Mouse (Mus musculus) forebrain, embryonic 10.5 days (tissue): ENCODE data around the gene AC131692.1. TPM values are rescaled to one million over a fixed set of nuclear protein-coding genes. Genes with fewer than 3 reads are reported as not detected.

Experiments
- DNase-seq: peaks from one replicate; pipeline ENCODE4 v3.0.0-alpha.2; 2017; ENCODE audit warnings: low spot score; ENCODE audit errors: extremely low spot score
- H3K27ac ChIP-seq: fragments of 300-500 bp; sonication (generic); 2 replicates; pipeline ENCODE4 v1.5.1; 2016; ENCODE audit warnings: mild to moderate bottlenecking
- H3K27me3 ChIP-seq: fragments of 300-500 bp; sonication (generic); 2 replicates; pipeline ENCODE4 v1.6.1; 2016; ENCODE audit warnings: mild to moderate bottlenecking; ENCODE audit not compliant: poor library complexity, severe bottlenecking
- H3K36me3 ChIP-seq: fragments of 300-500 bp; sonication (generic); replicated peaks from 2 replicates; pipeline ENCODE4 v1.6.1; 2016; ENCODE audit warnings: mild to moderate bottlenecking, moderate library complexity
- H3K4me1 ChIP-seq: fragments of 300-500 bp; sonication (generic); 2 replicates; pipeline ENCODE4 v1.6.1; 2016
- H3K4me3 ChIP-seq: fragments of 300-500 bp; sonication (generic); 2 replicates; pipeline ENCODE4 v1.5.1; 2016; ENCODE audit warnings: mild to moderate bottlenecking, moderate library complexity
- H3K9me3 ChIP-seq: fragments of 300-500 bp; sonication (generic); 2 replicates; pipeline ENCODE4 v1.6.1; 2016; ENCODE audit warnings: mild to moderate bottlenecking, moderate library complexity
- WGBS: fragments of 180-500 bp; shearing (Covaris S2); methylation state at CpG from one replicate; pipeline ENCODE4 v1.1.7; 2016; 5-methylcytosine and 5-hydroxymethylcytosine counted together
- polyA plus RNA-seq: library from polyadenylated mRNA; unstranded; fragments of >200 nt; fragmentation: Nextera tagmentation; extraction: Ambion mirVana; gene quantifications from 2 replicates; pipeline ENCODE4 v1.2.1, GENCODE M21; 2016

Gene AC131692.1
- 1.0 and 1.5 TPM in 2 replicates for polyA plus RNA-seq

GRCm38 (mm10) chr19:6094119-6094518 is at the start of gene AC131692.1:
TSS of gene AC131692.1 (plus strand) at chr19:6094419.
- Histone ChIP-seq H3K27me3 (no peaks in the 10 kb centered on the region), H3K4me3 (no peak within 1 kb of the TSS), H3K36me3 (peaks cover 98% of the 10 kb centered on the region), H3K27ac (no peak within 1 kb of the TSS), H3K4me1 (no peaks in the 10 kb centered on the region), H3K9me3 (no peaks in the 10 kb centered on the region)
- WGBS: 94% methylated on average over 7 of the region's 7 CpGs
- DNase-seq: no peak

DNA sequence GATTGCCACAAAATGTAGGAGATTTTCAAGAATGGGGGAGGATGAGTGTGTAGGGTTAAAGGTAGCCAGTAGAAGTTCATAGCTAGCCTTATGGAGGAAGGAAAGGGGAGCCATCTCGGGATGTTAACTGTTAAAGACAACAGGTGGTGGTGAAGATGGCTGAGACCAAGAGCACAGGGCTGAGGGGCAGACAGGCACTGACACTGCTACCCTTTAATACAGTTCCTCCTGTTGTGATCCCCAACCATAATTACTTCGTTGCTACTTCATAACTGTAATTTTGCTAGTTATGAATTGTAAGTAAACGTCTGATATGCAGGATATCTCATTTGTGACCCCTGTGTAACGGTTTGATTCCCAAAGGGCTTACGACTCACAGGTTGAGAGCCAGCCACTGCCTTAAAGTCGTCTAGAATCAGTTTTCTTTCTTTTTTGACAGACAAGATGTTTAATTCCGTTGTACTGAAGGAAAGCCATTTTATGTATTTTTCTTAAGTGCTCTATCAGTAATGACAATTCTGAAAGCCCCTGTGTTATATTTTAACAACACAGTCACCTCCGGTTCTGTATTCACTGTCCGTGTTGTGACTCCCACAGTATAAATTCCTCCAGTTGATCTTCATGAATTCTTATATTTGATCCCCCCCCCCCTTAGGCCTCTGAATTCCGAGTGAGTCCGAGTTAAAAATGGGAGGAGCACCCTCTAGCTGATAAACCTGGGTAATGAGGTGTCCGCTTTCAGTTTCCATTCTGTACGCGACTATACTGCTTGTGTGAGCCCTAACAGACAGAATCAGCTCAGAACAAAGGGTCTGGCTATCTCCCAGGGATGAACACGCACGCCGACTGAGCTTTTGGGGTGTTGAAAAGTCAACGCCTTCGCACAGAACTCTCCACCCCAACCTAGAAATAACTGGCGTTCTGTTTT is 48.6 kb upstream of the AC131692.1 start:
- 23% methylated on average over 20 of the region's 20 CpGs for WGBS
- Histone ChIP-seq H3K36me3 (peaks cover 38% of the 10 kb centered on the region), H3K4me1 (peaks cover 35% of the 10 kb centered on the region), H3K9me3 (no peaks in the 10 kb centered on the region), H3K27me3 (no peaks in the 10 kb centered on the region), H3K4me3 (peak overlapping the region; percentile 97), H3K27ac (peak overlapping the region; percentile 99)
- no peak for DNase-seq

GRCm38 (mm10) chr19:6046294-6047153 is 47.7 kb upstream of the AC131692.1 start, which contains the start of gene Syvn1:
TSS of gene Syvn1 (plus strand) at chr19:6046576.
- under 1% methylated on average over 65 of the region's 65 CpGs for WGBS
- Histone ChIP-seq H3K4me1 (peaks cover 35% of the 10 kb centered on the region), H3K27ac (peak within 1 kb of the TSS; percentile 99), H3K4me3 (peak within 1 kb of the TSS; percentile 97), H3K36me3 (peaks cover 47% of the 10 kb centered on the region), H3K9me3 (no peaks in the 10 kb centered on the region), H3K27me3 (no peaks in the 10 kb centered on the region)
- DNase-seq: peak; percentile 91

GRCm38 (mm10) chr19:6047154-6047898 is 46.9 kb upstream of the AC131692.1 start:
- Histone ChIP-seq H3K4me3 (peak overlapping the region; percentile 97), H3K4me1 (peaks cover 29% of the 10 kb centered on the region), H3K36me3 (peaks cover 55% of the 10 kb centered on the region), H3K27ac (peak overlapping the region; percentile 99), H3K27me3 (no peaks in the 10 kb centered on the region), H3K9me3 (no peaks in the 10 kb centered on the region)
- no peak for DNase-seq
- WGBS: 3% methylated on average over 40 of the region's 44 CpGs

DNA sequence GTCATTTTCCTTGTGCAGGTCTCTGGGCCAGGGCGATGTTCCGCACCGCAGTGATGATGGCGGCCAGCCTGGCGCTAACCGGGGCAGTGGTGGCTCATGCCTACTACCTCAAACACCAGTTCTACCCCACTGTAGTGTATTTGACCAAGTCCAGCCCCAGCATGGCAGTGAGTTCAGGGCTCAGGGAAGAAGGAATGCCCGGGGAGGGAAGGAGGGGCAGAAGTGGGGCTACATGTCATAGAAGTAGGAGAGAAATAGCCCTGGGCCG is 46.4 kb upstream of the AC131692.1 start:
- WGBS: 89% methylated on average over 8 of the region's 8 CpGs
- Histone ChIP-seq H3K27me3 (no peaks in the 10 kb centered on the region), H3K36me3 (peaks cover 57% of the 10 kb centered on the region), H3K4me1 (peaks cover 29% of the 10 kb centered on the region), H3K9me3 (no peaks in the 10 kb centered on the region), H3K27ac (peak overlapping the region; percentile 99), H3K4me3 (peak overlapping the region; percentile 97)
- no peak for DNase-seq

- Histone ChIP-seq H3K4me3 (peak overlapping the region; percentile 9; the same call in 1 of the 2 replicates), H3K4me1 (peaks cover 29% of the 10 kb centered on the region), H3K36me3 (peaks cover 65% of the 10 kb centered on the region), H3K9me3 (no peaks in the 10 kb centered on the region), H3K27me3 (no peaks in the 10 kb centered on the region), H3K27ac (no peak overlapping the region)
- DNase-seq: no peak
- WGBS: 94% methylated on average over 11 of the region's 11 CpGs
Observed at GRCm38 (mm10) chr19:6048681-6049410, 45.4 kb upstream of the AC131692.1 start.

- H3K27me3 ChIP-seq: no peaks in the 10 kb centered on the region
Observed at GRCm38 (mm10) chr19:6052516-6052915, 41.7 kb upstream of the AC131692.1 start.

GRCm38 (mm10) chr19:6054296-6054695 is 39.9 kb upstream of the AC131692.1 start:
- H3K9me3 ChIP-seq: no peaks in the 10 kb centered on the region
- peaks cover 79% of the 10 kb centered on the region for H3K36me3 ChIP-seq
- H3K27me3 ChIP-seq: no peaks in the 10 kb centered on the region
- 88% methylated on average over 5 of the region's 5 CpGs for WGBS
- peaks cover 23% of the 10 kb centered on the region for H3K4me1 ChIP-seq
- DNase-seq: no peak
- H3K4me3 ChIP-seq: no peak overlapping the region
- no peak overlapping the region for H3K27ac ChIP-seq

More at GRCm38 (mm10) chr19:6052516-6052915, 41.7 kb upstream of the AC131692.1 start:
- no peaks in the 10 kb centered on the region for H3K9me3 ChIP-seq
- DNase-seq: no peak
- peaks cover 87% of the 10 kb centered on the region for H3K36me3 ChIP-seq
- peak overlapping the region; percentile 8; the same call in 1 of the 2 replicates for H3K4me3 ChIP-seq
- no peak overlapping the region for H3K27ac ChIP-seq
- peaks cover 26% of the 10 kb centered on the region for H3K4me1 ChIP-seq
- 86% methylated on average over 7 of the region's 7 CpGs for WGBS

- peaks cover 68% of the 10 kb centered on the region for H3K36me3 ChIP-seq
Observed at GRCm38 (mm10) chr19:6056696-6057095, 37.5 kb upstream of the AC131692.1 start.

GRCm38 (mm10) chr19:6057313-6058096 is 36.7 kb upstream of the AC131692.1 start, which contains the start of the genes Mrpl49 and Fau:
TSS of gene Mrpl49 (minus strand) at chr19:6057785.
TSS of gene Fau (plus strand) at chr19:6057844.
- Histone ChIP-seq H3K4me3 (peak within 1 kb of the TSS; percentile 85), H3K27me3 (no peaks in the 10 kb centered on the region), H3K27ac (peak within 1 kb of the TSS; percentile 98), H3K36me3 (peaks cover 60% of the 10 kb centered on the region), H3K9me3 (no peaks in the 10 kb centered on the region), H3K4me1 (peaks cover 42% of the 10 kb centered on the region)
- peak; percentile 98 for DNase-seq
- under 1% methylated on average over 60 of the region's 63 CpGs for WGBS

More at GRCm38 (mm10) chr19:6056696-6057095, 37.5 kb upstream of the AC131692.1 start:
- Histone ChIP-seq H3K4me1 (peaks cover 34% of the 10 kb centered on the region), H3K27me3 (no peaks in the 10 kb centered on the region), H3K4me3 (peak overlapping the region; percentile 85), H3K27ac (peak overlapping the region; percentile 98; the same call in 1 of the 2 replicates), H3K9me3 (no peaks in the 10 kb centered on the region)
- no peak for DNase-seq
- WGBS: 68% methylated on average over 4 of the region's 4 CpGs

DNA sequence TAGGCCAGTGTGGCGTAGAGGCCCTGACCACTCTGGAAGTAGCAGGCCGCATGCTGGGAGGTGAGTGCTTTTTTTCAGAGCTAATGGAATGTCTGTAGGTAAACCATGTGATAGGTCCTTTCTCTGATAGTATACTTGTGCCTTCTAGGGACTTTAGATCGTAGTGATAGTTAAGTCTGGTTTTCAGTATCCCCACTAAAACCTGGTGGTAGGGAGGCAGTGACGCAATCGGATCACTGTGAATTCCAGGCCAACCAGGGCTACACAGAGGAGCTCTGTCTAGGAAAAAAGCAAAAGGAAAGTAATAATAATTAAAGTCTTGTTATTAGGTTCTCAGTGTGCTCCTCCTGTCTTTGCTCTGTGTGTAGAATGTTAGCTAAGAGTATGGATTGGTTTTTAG is 35.7 kb upstream of the AC131692.1 start:
- Histone ChIP-seq H3K4me3 (peak overlapping the region; percentile 85), H3K27me3 (no peaks in the 10 kb centered on the region), H3K36me3 (peaks cover 58% of the 10 kb centered on the region), H3K27ac (peak overlapping the region; percentile 98), H3K4me1 (peaks cover 49% of the 10 kb centered on the region), H3K9me3 (no peaks in the 10 kb centered on the region)
- no peak for DNase-seq
- WGBS: 41% methylated on average over 5 of the region's 5 CpGs
